Mouse (Mus musculus): ENCODE results near the gene Rnf17.

Gene Rnf17

DNA sequence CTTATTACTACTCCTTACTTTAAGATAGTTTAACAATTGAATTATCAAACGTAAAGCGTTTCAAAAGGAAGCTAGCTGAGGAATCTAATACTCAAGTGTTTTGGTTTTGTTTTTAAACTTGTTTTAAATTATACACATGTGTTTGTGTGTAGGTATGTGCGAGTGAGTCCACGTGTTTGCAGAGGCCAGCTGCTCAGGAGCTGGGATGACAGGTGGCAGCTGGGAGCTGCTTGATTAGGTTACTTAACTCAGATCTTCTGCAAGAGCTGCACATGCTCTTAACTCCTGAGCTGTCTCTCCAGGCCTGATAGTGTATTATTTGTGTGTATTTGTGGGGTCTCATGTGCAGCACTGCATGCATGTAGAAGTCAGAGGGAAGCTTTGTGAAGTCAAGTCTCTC, 100.0 kb downstream of the Rnf17 start:
- in situ Hi-C loops (cut with MboI, MseI), result no loop called here

GRCm38 (mm10) chr14:56506743-56507142, 104.4 kb downstream of the Rnf17 start:
- in situ Hi-C loops (cut with MboI, MseI), result no loop called here

- in situ Hi-C loops (cut with MboI, MseI), result no loop called here
Measured at GRCm38 (mm10) chr14:56512084-56512483, 109.7 kb downstream of the Rnf17 start.

- in situ Hi-C loops (cut with MboI, MseI), result no loop called here
Measured at GRCm38 (mm10) chr14:56514775-56515174, 112.4 kb downstream of the Rnf17 start.

- in situ Hi-C loops (cut with MboI, MseI), result no loop called here
Measured at GRCm38 (mm10) chr14:56530788-56531187, 128.4 kb downstream of the Rnf17 start.

DNA sequence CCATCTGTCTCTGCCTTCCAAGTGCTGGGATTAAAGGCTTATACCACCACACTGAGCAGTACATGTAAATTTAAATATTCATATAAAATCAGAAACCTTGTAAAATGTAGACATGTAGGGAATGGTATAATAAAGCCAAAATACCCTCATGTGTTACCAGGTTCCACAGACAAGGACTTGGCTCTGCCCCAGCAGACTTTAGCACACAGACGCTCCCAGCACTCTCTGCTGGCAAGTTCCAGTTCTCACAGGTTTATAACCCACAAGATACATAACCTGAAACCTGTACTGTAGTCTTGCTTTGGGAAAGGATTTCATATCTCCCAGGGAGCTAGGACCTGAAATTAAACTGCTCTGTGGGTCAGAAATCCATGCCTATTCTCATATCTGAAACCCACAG, 142.6 kb downstream of the Rnf17 start:
- in situ Hi-C loops (cut with MboI, MseI), result no loop called here

GRCm38 (mm10) chr14:56545491-56545890, 143.1 kb downstream of the Rnf17 start:
- in situ Hi-C loops (cut with MboI, MseI), result no loop called here

- in situ Hi-C loops (cut with MboI, MseI), result no loop called here
Measured at GRCm38 (mm10) chr14:56550960-56551359, 148.6 kb downstream of the Rnf17 start.

DNA sequence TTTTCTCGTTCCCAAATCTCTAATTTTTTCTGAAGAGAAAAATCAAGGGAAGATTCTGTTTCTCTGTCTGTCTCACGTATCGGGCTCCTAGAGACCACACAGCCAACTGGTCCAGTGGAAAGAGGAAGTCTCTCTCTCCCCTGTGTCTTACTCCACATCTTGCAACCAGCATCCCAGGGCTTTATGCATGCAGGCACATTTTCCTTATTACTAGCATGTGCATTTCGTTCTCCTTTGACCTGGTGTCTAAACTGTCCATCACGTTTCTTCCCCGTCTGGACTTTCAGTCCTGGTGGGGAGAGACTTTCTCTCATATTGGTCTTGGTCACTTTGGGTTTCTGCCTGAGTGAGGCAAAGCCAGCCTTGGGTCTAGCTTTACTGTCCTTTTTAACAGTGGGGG, 150.5 kb downstream of the Rnf17 start:
- in situ Hi-C loops (cut with MboI, MseI), result no loop called here

DNA sequence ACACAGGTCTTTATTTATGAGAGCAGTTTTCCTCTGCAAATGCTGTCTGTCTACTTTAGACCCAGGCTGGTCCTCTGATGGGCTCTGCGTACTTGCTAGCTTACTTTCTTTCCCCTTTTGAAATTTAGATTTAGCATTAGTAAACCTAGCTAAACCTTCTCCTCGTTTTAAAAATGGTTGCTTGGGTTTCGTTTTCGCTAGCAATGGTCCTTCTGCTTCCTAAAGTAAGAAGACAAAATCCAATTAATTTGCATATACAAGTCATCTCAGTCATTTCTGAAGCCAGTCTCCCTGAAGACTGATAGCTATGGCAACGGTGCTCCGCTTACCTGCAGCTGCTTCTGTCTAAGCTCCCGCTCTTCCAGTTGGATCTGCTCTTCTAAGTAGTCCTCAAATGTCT, 150.9 kb downstream of the Rnf17 start:
- in situ Hi-C loops (cut with MboI, MseI), result no loop called here

GRCm38 (mm10) chr14:56554716-56555115, 152.3 kb downstream of the Rnf17 start:
- in situ Hi-C loops (cut with MboI, MseI), result no loop called here

- in situ Hi-C loops (cut with MboI, MseI), result no loop called here
Measured at GRCm38 (mm10) chr14:56559134-56559533, 156.8 kb downstream of the Rnf17 start.

- in situ Hi-C loops (cut with MboI, MseI), result no loop called here
Measured at GRCm38 (mm10) chr14:56567476-56567875, 165.1 kb downstream of the Rnf17 start.

- in situ Hi-C loops (cut with MboI, MseI), result no loop called here
Measured at GRCm38 (mm10) chr14:56569041-56569440, 166.7 kb downstream of the Rnf17 start.

- in situ Hi-C loops (cut with MboI, MseI), result loop anchor here in 1 of 2 experiments (10.0 kb wide), 2 partner anchors 103 to 323 kb away; no protein-coding TSS in a partner anchor
Measured at GRCm38 (mm10) chr14:56571310-56572093, 169.1 kb downstream of the Rnf17 start.

DNA sequence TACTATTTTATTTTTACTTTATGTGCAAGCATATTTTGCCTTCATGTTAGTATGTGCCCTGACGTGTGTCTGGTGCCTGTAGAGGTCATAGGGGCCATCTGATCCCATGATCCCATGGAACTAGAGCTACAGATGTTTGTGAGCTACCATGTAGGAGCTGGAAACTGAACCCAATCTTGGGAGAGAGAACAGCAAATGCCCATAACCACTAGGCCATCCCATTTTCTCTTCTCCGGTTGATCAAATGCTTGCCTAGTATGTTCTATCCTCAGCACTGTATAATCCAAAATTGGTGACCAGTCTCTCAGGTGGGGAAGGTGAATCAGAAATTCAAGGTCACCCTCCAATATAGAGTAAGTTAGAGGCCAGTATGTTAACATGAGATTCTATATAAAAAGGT, 170.2 kb downstream of the Rnf17 start:
- in situ Hi-C loops (cut with MboI, MseI), result loop anchor here in 1 of 2 experiments (10.0 kb wide), 2 partner anchors 102 to 322 kb away; no protein-coding TSS in a partner anchor

All from T-helper 17 cell (primary cell).